Mouse (Mus musculus): ENCODE measurements at regions not wholly inside any gene's neighbourhood (a gene's known extent, or its start where the extent isn't known, plus 50 kb on each side); places are given as distances from the start of the nearest gene placed in this dataset.

DNA sequence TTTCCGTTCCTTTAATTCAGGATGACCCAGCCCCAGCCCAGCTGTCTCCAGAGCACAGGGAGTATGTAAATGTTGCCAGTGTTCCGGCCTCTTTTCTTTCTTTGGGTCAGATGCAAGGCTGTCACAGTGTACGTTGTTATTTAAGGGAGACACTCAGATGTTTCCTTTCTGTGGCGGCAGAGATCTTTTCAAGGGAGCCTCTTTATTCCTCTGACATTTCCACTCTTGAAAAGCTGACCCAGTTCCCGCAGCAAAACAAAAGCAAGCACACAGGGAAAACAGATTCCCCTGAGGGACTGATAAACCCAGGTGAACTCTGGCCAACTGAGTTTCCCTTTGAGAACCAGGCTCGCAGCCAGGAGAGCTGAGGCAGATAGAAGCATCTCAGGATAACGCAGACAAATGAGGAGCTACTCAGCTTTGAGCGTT is 63.3 kb downstream of the Id4 start:
- no peak for TF ChIP-seq CTCF (IDR thresholded peaks at IDR 0.05; ENCODE audit: borderline replicate concordance, extremely low read depth, insufficient read depth, insufficient read length)
- no peak for TF ChIP-seq POLR2A (IDR thresholded peaks at IDR 0.05; ENCODE audit: borderline replicate concordance, extremely low read depth, insufficient read depth, insufficient read length, poor library complexity, severe bottlenecking)
